Mouse (Mus musculus): Measurements from ENCODE around the gene Edar.

Gene Edar

DNA sequence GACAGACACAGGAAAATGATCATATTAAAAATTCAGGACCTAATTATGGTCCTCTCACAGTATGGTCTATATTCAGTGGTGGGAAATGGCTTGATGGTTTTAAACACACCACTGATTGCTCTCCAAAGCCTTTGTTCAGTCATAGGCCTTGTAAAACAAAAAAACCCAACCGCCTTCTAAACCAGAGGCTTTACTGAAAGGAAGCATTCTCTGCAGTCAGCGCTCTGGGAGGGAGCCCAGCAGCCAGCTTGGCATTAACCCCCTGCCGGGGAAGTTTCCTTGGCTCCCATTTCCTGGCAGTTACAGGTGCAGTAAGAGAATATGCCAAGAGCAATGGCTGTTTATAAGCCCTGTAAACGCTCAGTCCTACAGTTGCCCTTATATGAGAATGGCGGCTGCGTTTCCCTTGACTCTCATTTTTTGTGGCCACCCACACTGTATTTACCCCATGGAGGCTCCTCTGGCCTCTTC, 74.0 kb downstream of the Edar start:
- peak; percentile 77 to 81 for DNase-seq

DNA sequence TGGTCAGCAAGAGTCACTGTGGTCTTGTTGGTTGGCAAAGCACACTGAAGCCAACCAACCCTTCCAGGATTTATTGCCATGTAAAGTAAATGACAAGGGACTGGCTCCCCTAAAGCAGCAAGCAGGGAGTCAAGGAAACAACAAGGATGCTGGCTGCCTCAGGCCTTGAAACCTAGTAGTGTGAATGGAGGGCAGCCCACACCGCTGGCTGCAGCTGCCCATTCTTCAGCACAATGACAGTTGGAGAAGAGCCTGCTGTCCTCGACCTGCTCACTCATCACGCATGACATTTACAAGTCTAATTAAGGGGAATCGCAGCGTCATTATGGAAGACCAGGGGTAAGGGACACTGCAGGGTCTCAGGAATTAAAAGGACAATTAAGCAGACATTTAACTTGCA, 74.5 kb downstream of the Edar start:
- DNase-seq: no peak

DNA sequence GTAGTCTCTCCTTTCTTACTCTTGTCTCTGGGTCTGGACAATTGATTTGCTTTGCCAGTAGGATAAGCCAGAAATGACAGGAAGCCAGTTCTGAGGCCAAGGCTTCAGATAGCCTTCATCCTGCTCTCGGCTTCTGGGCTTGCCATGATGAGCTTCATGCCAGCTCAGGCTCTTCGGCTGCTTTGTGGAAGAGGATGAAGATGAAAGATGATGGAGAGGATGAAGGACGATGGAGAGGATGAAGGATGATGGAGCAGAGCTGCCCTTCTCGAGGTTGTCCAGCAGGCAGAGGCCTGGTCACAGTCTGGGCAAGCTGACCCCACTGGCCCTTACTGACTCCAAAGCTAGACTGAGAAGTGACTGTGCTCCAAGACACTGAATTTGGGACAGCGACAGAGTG, 75.3 kb downstream of the Edar start:
- DNase-seq: no peak

DNA sequence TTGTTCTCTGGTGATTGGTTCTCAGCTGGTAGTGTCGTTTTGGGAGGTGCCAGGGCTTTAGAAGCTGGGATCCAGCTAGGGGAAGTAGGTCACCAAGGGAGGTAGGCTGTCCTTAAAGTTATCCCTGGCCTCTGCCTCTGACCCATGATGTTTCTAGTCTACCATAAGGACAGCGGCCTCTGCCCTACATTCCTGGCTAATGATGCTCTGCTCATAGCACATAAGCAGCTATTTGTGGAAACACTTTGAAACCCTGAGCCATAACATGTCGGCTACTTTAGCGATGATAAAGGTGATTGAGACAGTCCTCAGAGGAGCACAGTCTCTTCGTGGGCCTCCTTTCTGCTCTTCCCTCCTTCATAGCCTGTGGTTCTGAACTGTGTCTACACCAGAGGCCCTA, 79.6 kb downstream of the Edar start:
- DNase-seq: no peak

DNA sequence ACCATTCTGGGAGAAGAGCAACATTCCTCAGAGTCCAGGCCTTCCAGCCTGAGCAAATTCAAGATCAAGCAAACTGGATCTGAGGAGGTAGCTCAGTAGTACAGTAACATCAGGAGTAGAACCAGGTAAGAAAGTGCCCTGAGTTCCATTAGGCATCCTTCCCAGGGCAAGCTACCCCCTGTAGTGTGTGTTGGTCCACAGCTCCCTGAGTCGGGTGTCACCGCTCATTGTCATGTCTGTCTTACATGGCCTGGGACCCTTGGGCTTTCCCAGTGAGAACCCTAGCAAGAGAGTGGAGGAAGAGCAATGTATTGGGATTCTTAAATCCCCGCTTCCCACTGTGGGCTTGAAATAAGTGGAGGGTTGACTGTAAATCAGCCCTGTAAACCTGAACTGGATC, 80.3 kb downstream of the Edar start:
- no peak for DNase-seq

DNA sequence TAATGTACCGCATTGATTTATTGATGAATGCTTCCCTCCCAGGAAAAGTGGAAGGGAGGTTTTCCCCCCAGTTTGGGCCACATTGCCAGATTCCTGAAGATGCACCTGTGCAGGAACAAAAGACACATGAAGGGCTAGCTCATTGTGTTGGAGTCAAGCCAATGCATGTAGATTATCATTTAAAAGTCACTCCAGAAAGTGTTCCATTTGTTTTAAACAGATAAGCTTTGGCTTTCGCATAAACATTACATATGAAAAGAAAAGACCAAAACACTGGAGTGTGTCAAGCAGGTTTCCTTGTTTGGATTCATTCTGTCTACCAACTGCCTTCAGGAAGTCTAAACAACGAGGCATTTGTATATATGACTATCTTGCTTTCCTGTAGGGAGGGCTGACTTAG, 81.0 kb downstream of the Edar start:
- DNase-seq: no peak

DNA sequence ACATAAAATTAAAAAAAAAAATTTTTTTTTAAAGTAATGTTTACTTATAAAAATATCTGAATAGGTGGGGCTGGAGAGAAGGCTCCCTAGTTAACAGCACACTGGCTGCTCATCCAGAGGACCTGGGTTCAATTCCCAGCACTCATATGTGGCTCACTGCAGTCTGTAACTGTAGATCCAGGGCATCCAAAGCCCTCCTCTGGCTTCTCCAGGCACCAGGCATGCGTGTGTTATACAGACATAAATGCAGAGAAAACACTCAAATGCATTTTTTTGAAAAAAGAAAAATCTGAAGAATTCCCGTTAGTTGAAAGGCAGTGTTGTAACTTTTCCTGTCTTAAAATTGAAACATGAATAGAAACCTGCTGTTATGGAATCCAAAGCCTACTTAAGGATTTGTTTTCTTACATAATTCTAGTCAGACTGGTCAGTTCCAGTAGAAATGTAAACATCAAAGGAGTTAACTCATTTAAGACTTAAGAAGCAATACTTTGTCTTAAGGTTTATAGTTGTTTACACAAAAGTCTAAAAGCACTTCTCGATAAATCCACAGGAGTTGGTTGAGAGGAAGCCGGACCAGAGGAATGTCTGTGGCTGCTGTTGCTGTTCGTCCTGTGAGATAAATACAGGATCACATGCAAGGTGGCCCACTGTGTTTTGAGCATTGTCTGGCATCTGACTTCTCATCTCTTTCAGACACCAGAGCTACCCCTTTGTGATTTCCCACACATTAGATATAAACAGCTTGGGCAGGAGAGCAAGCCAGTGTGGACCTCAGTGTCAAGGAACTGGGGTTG, 89.8 kb downstream of the Edar start:
- no peak for DNase-seq

DNA sequence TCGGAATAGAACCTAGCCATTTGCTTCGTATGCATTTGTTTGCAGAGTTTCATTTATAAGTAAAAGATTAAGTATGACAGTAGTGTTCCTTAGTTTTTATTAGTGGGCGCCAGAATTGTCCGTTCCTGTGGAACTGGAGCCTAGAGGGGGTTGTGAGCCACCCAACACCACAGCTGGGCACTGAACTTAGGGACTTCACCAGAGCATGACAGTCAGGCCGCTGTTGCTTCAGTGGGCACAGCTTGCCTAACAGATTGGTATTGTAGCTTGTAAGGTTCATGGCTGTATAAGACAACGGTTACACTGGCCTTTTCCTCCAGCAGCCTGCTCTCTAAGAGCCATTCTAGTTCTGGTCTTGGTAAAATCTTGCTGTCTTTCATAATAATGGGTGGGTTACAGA, 114.9 kb downstream of the Edar start:
- no peak for DNase-seq

DNA sequence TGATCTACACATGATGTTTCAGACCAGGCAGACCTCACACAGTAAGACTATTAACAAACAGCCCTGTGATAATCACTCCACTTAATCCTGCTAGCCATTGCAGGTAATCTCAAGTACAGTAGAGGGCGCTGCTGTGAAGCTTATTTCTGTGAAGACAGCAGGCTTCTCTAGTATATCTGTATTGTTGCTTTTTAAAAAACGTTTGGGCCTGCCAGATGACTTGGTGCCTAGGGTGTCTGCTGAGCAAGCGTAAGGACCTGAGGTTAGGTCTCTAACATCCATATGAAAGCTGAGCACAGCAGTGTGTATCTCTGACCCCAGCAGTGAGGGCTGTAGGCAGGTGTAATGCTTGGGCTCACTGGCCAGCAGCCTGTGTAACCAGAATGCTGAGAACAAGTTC, 115.6 kb downstream of the Edar start:
- DNase-seq: peak; percentile 33 to 61

DNA sequence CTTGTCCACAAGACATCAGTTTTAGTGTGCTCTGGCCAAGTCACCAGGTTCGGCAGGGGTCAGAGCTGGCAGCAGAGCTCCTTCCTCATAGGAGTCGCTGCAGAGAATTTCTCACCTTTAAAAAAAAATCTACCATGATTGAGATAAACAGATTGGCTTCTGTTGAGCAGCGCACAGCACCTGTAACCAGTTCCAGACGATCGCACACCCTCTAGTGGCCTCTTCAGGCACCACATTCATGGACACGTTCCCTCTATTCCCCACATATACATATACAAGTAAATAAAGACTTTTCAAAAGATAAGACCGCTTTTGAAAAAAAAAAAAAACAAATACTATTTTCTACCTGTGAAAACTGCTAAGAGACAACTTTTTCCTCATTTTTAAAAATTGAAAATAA, 116.4 kb downstream of the Edar start:
- peak; percentile 52 to 75 for DNase-seq

DNA sequence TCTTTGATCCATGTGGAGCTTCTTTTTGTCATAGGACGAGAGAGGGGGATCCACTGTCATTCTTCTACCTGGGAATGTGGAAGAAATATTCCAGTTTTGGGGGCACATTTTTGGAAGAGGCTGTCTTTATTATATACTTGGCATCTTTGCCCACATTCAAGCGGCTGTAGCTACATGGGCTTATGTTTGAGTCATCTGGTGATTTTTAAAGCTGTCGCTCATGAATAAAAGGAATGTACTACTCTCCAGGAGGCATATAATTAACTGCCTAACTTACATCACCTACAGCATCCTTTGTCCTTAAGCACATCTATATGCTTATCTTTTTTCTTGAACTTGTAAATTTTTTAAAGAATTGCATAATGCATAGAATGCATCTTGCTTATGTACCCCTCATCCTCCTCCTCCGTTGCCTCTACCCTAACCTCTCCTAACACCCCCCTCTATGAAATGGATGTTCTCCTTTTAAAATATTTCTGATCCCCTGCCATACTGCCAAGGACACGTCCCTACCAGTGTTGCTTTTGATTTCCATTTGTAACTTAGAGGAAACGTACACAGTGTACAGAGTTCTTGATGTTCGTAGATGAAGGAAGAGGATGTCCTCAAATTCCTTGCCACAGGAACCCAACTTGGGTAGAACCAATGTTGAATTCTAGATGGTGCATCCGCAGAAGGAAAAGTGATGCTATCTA, 120.6 kb downstream of the Edar start:
- no peak for DNase-seq

Data from cerebellum, postnatal 25 days (tissue).